Mouse (Mus musculus) megakaryocyte, adult 5-6 weeks (primary cell): ENCODE data around the gene Rnf168. TPM values are rescaled to one million over a fixed set of nuclear protein-coding genes. Genes with fewer than 3 reads are reported as not detected.

Source experiments
- ATAC-seq: 2 replicates; pipeline ENCODE4 v1.8.0; 2016; ENCODE audit warnings: mild to moderate bottlenecking, inconsistent platforms; ENCODE audit not compliant: poor library complexity, severe bottlenecking
- total RNA-seq, 2 experiments: library from RNA; stranded (forward) in 1 of 2; stranded (reverse) in 1 of 2; fragments of 153-499, 151-499 nt in 1 of 2; fragments of 221-1000, 200-1000 nt in 1 of 2; gene quantifications; 2 replicates each; pipeline versions ENCODE4 v1.2.3 to v1.2.4; 2015 to 2017

Gene Rnf168
- total RNA-seq, 2 experiments from 2014 or later, result 11.8 to 44.2 TPM

- ATAC-seq, result no peak
These were observed 35.1 kb downstream of the Rnf168 start for GRCm38 (mm10) chr16:32312386-32312785.

- no peak for ATAC-seq
These were observed 35.6 kb downstream of the Rnf168 start for GRCm38 (mm10) chr16:32312859-32313258.

GRCm38 (mm10) chr16:32316601-32317000 is 39.3 kb downstream of the Rnf168 start:
- ATAC-seq, result no peak

- peak; percentile 64 for ATAC-seq
These were observed 46.7 kb downstream of the Rnf168 start for GRCm38 (mm10) chr16:32323953-32324352.

- ATAC-seq, result no peak
These were observed 53.8 kb downstream of the Rnf168 start for GRCm38 (mm10) chr16:32330876-32331670.

- peak; percentile 95 for ATAC-seq
These were observed 54.8 kb downstream of the Rnf168 start, which contains the start of gene Ubxn7 for GRCm38 (mm10) chr16:32332040-32332555. Gene Ubxn7 (plus strand): TSS chr16:32332257.

- ATAC-seq, result peak; percentile 20; the same call in 1 of the 2 replicates
These were observed 55.6 kb downstream of the Rnf168 start for GRCm38 (mm10) chr16:32332556-32333511.

GRCm38 (mm10) chr16:32335146-32335545 is 57.9 kb downstream of the Rnf168 start:
- ATAC-seq, result no peak

- peak; percentile 56 for ATAC-seq
These were observed 58.9 kb downstream of the Rnf168 start for GRCm38 (mm10) chr16:32336026-32336780.

- no peak for ATAC-seq
These were observed 59.7 kb downstream of the Rnf168 start for GRCm38 (mm10) chr16:32337001-32337400.

- no peak for ATAC-seq
These were observed 63.2 kb downstream of the Rnf168 start for GRCm38 (mm10) chr16:32340451-32340850.

GRCm38 (mm10) chr16:32345521-32345920 is 68.3 kb downstream of the Rnf168 start:
- ATAC-seq, result no peak

- no peak for ATAC-seq
These were observed 73.5 kb downstream of the Rnf168 start for GRCm38 (mm10) chr16:32350776-32351175.

Other genes starting within 250 kb of the Rnf168 start
- gene Pak2, start 198.1 kb upstream of the Rnf168 start, total RNA-seq (2015), result 78.8 and 81.9 TPM in 2 replicates
- 78.5 and 88.8 TPM in 2 replicates for gene Pak2, start 198.1 kb upstream of the Rnf168 start, total RNA-seq (2017)
- gene Pigx, start 177.7 kb upstream of the Rnf168 start, total RNA-seq (2015), result 84.8 and 109 TPM in 2 replicates
- gene Pigx, start 177.7 kb upstream of the Rnf168 start, total RNA-seq (2017), result 33.2 and 38.3 TPM in 2 replicates
- 24.0 and 27.4 TPM in 2 replicates for gene Cep19, start 177.7 kb upstream of the Rnf168 start, total RNA-seq (2015)
- 36.6 and 44.3 TPM in 2 replicates for gene Cep19, start 177.7 kb upstream of the Rnf168 start, total RNA-seq (2017)
- gene Nrros, start 111.9 kb upstream of the Rnf168 start, total RNA-seq (2015), result 194 and 211 TPM in 2 replicates
- gene Nrros, start 111.9 kb upstream of the Rnf168 start, total RNA-seq (2017), result 134 and 165 TPM in 2 replicates
- 57.1 and 61.1 TPM in 2 replicates for gene Bex6, start 97.6 kb upstream of the Rnf168 start, total RNA-seq (2015)
- gene Bex6, start 97.6 kb upstream of the Rnf168 start, total RNA-seq (2017), result 45.7 and 49.7 TPM in 2 replicates
- gene Fbxo45, start 30.3 kb upstream of the Rnf168 start, total RNA-seq (2015), result 10.9 and 13.9 TPM in 2 replicates
- 15.4 TPM in 2 replicates for gene Fbxo45, start 30.3 kb upstream of the Rnf168 start, total RNA-seq (2017)
- gene Wdr53, start 30.2 kb upstream of the Rnf168 start, total RNA-seq (2015), result 12.4 and 16.6 TPM in 2 replicates
- 19.4 and 19.8 TPM in 2 replicates for gene Wdr53, start 30.2 kb upstream of the Rnf168 start, total RNA-seq (2017)
- gene Smco1, start 6.0 kb upstream of the Rnf168 start, total RNA-seq (2015), result not detected in 2 replicates
- not detected in 2 replicates for gene Smco1, start 6.0 kb upstream of the Rnf168 start, total RNA-seq (2017)
- gene Ubxn7, start 54.8 kb downstream of the Rnf168 start, total RNA-seq (2015), result 26.2 and 38.3 TPM in 2 replicates
- gene Ubxn7, start 54.8 kb downstream of the Rnf168 start, total RNA-seq (2017), result 25.0 and 31.4 TPM in 2 replicates
- not detected in 2 replicates for gene Tm4sf19, start 123.0 kb downstream of the Rnf168 start, total RNA-seq (2015)
- gene Tm4sf19, start 123.0 kb downstream of the Rnf168 start, total RNA-seq (2017), result not detected in 2 replicates
- 25.3 and 25.4 TPM in 2 replicates for gene Tctex1d2, start 142.2 kb downstream of the Rnf168 start, total RNA-seq (2015)
- gene Tctex1d2, start 142.2 kb downstream of the Rnf168 start, total RNA-seq (2017), result 26.2 and 30.9 TPM in 2 replicates
- gene Pcyt1a, start 153.5 kb downstream of the Rnf168 start, total RNA-seq (2015), result 32.5 and 38.2 TPM in 2 replicates
- 43.9 and 59.9 TPM in 2 replicates for gene Pcyt1a, start 153.5 kb downstream of the Rnf168 start, total RNA-seq (2017)
- gene Slc51a, start 210.4 kb downstream of the Rnf168 start, total RNA-seq (2015), result not detected in 2 replicates
- 0.94 TPM in 1 of 2 replicates, not detected in the other for gene Slc51a, start 210.4 kb downstream of the Rnf168 start, total RNA-seq (2017)
- 0.33 TPM in 1 of 2 replicates, not detected in the other for gene Zdhhc19, start 218.8 kb downstream of the Rnf168 start, total RNA-seq (2015)
- gene Zdhhc19, start 218.8 kb downstream of the Rnf168 start, total RNA-seq (2017), result not detected in 2 replicates